Mouse (Mus musculus) forebrain, embryonic 10.5 days (tissue): ENCODE data around the gene Hoxa2. TPM values are rescaled to one million over a fixed set of nuclear protein-coding genes. Genes with fewer than 3 reads are reported as not detected.

Experiments
- DNase-seq: peaks from one replicate; pipeline ENCODE4 v3.0.0-alpha.2; 2017; ENCODE audit warnings: low spot score; ENCODE audit errors: extremely low spot score
- H3K27ac ChIP-seq: fragments of 300-500 bp; sonication (generic); 2 replicates; pipeline ENCODE4 v1.5.1; 2016; ENCODE audit warnings: mild to moderate bottlenecking
- H3K27me3 ChIP-seq: fragments of 300-500 bp; sonication (generic); 2 replicates; pipeline ENCODE4 v1.6.1; 2016; ENCODE audit warnings: mild to moderate bottlenecking; ENCODE audit not compliant: poor library complexity, severe bottlenecking
- H3K36me3 ChIP-seq: fragments of 300-500 bp; sonication (generic); replicated peaks from 2 replicates; pipeline ENCODE4 v1.6.1; 2016; ENCODE audit warnings: mild to moderate bottlenecking, moderate library complexity
- H3K4me1 ChIP-seq: fragments of 300-500 bp; sonication (generic); 2 replicates; pipeline ENCODE4 v1.6.1; 2016
- H3K4me3 ChIP-seq: fragments of 300-500 bp; sonication (generic); 2 replicates; pipeline ENCODE4 v1.5.1; 2016; ENCODE audit warnings: mild to moderate bottlenecking, moderate library complexity
- H3K9me3 ChIP-seq: fragments of 300-500 bp; sonication (generic); 2 replicates; pipeline ENCODE4 v1.6.1; 2016; ENCODE audit warnings: mild to moderate bottlenecking, moderate library complexity
- WGBS: fragments of 180-500 bp; shearing (Covaris S2); methylation state at CpG from one replicate; pipeline ENCODE4 v1.1.7; 2016; 5-methylcytosine and 5-hydroxymethylcytosine counted together
- polyA plus RNA-seq: library from polyadenylated mRNA; unstranded; fragments of >200 nt; fragmentation: Nextera tagmentation; extraction: Ambion mirVana; gene quantifications from 2 replicates; pipeline ENCODE4 v1.2.1, GENCODE M21; 2016

Gene Hoxa2
- polyA plus RNA-seq, 1 experiment from 2014 or later = not detected

DNA sequence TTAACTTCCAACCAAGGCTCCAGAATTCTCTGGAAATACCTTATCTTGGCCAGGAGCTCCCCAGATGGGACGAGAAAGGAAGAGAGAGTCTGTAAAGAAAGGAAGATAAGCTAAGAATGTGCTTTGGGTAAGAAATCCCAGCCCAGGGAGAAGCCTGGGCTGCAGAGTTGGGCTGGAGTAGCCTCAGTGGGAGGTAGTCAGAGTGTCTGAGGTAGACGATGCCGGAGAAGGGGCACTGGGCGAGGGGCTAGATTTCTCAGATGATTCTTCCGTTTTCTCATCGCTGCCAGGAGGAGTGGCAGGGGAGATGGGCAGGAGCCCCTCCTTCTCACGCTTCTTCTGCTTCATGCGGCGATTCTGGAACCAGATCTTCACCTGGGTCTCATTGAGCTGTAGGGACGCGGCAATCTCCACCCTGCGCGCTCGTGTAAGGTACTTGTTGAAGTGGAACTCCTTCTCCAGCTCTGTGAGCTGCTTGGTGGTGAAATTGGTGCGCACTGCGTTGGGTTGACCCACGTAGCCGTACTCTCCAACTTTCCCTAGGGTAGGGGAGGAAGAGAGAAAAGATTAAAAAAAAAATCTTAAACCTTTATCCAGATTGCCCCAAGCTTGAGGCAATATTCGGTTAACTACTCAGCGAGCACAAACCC is 8.0 kb downstream of the Hoxa2 start:
- Histone ChIP-seq H3K27me3 (peaks cover 100% of the 10 kb centered on the region), H3K9me3 (no peaks in the 10 kb centered on the region), H3K4me3 (no peak overlapping the region), H3K36me3 (no peaks in the 10 kb centered on the region), H3K4me1 (peaks cover 24% of the 10 kb centered on the region), H3K27ac (no peak overlapping the region)
- peak; percentile 23 for DNase-seq
- WGBS = 1% methylated on average over 20 of the region's 20 CpGs

DNA sequence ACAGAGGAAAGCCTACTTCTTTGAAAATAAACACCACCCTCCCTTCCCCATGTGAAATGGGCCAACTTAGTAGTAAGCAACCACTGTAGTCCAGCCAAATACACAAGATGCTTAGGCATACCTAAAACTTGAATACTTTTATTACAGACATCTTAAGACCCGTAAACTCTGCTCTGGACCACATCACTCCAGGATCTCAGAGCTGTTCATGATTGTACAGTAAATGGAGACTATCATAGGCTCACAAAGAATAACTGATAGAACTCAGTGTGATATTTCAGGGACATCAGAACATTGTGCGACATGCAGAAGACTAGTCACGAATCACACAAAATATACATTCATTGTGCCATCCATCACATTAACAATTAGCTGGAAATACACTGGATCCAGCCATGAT is 9.2 kb downstream of the Hoxa2 start:
- Histone ChIP-seq H3K27me3 (peaks cover 100% of the 10 kb centered on the region), H3K36me3 (no peaks in the 10 kb centered on the region), H3K4me3 (no peak overlapping the region), H3K9me3 (no peaks in the 10 kb centered on the region), H3K4me1 (peaks cover 24% of the 10 kb centered on the region), H3K27ac (no peak overlapping the region)
- DNase-seq = no peak
- WGBS = 33% methylated on average over 3 of the region's 3 CpGs

DNA sequence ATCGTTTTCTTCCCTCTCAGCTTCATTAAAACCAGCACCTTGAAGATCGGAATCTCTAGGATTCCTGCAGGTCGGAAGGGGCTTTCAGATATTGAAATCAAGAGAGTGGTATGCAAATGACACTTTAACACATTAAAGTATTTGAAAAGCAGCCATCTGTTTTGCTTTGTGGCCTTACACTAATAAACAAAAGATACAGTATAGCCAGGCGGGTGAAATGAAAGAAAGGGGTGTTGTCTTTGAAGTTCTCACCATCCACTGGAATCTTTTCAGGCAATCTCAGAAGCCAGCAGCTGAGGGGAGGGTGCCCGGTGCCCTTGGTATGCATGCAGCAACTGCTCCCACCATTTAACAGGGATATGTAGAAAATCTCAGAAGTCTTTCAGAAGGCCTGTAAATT is 10.6 kb downstream of the Hoxa2 start:
- Histone ChIP-seq H3K27me3 (peaks cover 100% of the 10 kb centered on the region), H3K9me3 (peaks cover 4% of the 10 kb centered on the region), H3K27ac (no peak overlapping the region), H3K36me3 (no peaks in the 10 kb centered on the region), H3K4me1 (peaks cover 18% of the 10 kb centered on the region), H3K4me3 (no peak overlapping the region)
- DNase-seq = no peak
- 3% methylated on average over 5 of the region's 5 CpGs for WGBS

DNA sequence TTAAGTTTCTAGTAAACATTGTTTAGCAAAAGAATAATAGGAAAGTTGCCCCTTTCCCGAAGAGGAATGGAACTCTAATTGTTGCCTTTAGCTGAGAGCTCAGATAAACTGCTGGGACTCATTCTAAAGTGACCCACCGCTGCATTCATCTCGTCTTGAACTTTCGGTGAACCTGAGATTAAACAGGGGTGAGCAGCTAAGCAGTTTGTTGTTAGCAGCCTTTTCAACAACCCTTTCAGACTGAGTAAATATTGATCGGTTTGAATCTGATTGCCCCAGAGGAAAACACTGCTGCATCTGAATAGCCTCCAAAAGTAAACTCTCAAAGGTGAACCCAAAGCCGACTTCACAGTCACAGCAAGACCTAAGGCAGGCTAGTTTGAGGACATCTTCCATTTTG is 11.4 kb downstream of the Hoxa2 start:
- Histone ChIP-seq H3K27ac (no peak overlapping the region), H3K9me3 (peaks cover 4% of the 10 kb centered on the region), H3K4me3 (no peak overlapping the region), H3K27me3 (peaks cover 100% of the 10 kb centered on the region), H3K4me1 (peaks cover 10% of the 10 kb centered on the region), H3K36me3 (no peaks in the 10 kb centered on the region)
- WGBS = 2% methylated on average over 6 of the region's 6 CpGs
- DNase-seq = peak; percentile 17

DNA sequence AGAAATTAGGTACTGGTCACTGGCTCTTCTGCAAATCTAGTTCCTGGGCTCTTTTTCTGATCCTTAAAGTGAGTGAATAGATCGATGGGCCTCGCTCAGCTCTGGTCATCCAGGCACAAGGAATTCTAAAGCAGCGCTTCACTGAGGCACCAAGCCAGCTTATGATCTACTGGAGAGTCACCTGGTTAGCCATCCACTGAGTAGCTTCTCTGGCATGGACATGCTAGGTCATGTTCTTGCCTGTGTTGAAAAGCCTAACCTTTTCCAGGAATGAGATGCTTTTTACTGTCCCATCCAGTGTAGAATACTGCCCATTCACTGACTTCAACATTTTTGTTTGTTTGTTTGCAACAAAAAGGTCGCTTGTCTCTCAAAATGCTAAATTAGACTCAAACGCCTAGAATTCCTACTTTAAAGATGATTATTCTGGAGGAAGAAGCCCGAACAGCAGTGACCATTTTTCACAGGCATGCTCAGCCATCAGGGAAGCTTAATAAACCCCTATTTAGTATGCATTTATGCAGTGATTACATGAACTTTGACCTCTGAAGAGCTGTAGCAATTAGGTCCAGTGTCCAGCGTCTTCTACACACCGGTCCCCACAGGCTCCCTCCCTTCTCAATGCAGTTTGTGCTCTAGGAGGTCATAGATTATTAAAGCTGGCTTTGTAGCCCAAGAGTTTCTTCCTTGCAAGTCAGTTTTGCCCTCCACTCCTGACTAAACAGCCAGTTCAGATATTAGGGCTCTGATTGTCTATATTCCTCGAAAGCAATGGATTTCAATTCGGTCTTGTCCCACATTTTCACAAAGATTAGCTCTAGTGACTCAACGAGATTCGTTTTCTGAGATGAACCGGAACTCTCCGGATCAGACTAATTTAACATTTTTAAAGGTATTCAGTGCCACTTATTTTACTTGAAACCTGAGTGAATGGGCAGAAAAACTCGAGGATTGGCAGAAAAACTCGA is 12.1 kb downstream of the Hoxa2 start:
- DNase-seq = peak; percentile 18
- Histone ChIP-seq H3K9me3 (peaks cover 4% of the 10 kb centered on the region), H3K4me3 (no peak overlapping the region), H3K27me3 (peaks cover 100% of the 10 kb centered on the region), H3K4me1 (peaks cover 5% of the 10 kb centered on the region), H3K36me3 (no peaks in the 10 kb centered on the region), H3K27ac (no peak overlapping the region)
- 2% methylated on average over 16 of the region's 16 CpGs for WGBS

DNA sequence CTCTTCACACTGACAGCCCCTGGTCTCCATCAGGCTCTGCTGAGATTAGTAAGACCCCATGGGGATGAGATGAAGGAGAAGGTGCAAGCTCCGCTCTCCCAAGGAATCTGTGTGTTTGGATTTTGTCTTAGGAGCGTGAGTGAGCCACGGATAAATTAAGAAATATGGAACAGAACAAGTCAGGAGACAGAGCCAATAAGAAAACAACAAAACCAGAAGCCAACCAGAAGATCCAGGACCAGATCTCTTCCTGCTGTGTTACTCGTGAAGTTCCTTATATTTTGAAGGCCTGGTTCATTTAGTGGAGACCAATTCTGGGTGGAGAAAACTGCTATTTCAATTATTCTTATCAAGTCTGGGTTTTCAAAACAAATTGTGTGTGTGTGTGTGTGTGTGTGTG is 13.1 kb downstream of the Hoxa2 start:
- peak; percentile 13 for DNase-seq

DNA sequence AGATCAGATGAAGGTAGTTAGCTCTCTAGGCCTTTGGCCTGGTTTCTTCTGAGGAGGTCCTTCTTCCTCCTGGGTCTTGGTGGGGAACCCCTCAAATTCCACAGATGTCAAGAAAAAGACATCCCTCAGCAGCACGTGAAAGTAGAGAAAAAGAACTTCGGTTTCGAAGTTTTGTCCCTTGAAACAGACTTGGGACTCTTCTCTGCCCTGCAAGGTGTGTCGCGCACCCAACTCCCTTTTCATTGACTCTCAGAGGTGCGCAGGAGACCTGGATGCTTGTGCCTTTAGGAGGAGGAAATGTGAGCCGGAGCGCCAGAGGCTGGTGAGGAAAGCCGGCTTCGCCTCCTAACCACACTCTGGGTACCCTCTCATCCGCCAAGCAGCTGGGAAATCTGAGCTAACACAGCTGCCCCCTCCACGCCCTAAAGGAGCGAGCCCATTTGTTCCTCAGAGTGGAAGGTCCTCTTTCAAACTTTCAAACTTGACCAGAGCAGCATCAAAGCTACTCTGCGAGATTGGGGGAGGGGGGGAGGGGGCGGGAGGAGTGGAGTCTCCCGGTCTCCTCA is 14.1 kb downstream of the Hoxa2 start:
- peak; percentile 31 for DNase-seq
- H3K27ac ChIP-seq = no peak overlapping the region
- peaks cover 4% of the 10 kb centered on the region for H3K9me3 ChIP-seq
- H3K4me3 ChIP-seq = no peak overlapping the region
- 3% methylated on average over 16 of the region's 16 CpGs for WGBS
- no peaks in the 10 kb centered on the region for H3K36me3 ChIP-seq
- peaks cover 5% of the 10 kb centered on the region for H3K4me1 ChIP-seq
- H3K27me3 ChIP-seq = peaks cover 100% of the 10 kb centered on the region

More for the DNA sequence above, 13.1 kb downstream of the Hoxa2 start:
- peaks cover 5% of the 10 kb centered on the region for H3K4me1 ChIP-seq
- peaks cover 4% of the 10 kb centered on the region for H3K9me3 ChIP-seq
- H3K27me3 ChIP-seq = peaks cover 100% of the 10 kb centered on the region
- no peaks in the 10 kb centered on the region for H3K36me3 ChIP-seq
- no peak overlapping the region for H3K4me3 ChIP-seq
- WGBS = 3% methylated on average over 4 of the region's 4 CpGs
- no peak overlapping the region for H3K27ac ChIP-seq

DNA sequence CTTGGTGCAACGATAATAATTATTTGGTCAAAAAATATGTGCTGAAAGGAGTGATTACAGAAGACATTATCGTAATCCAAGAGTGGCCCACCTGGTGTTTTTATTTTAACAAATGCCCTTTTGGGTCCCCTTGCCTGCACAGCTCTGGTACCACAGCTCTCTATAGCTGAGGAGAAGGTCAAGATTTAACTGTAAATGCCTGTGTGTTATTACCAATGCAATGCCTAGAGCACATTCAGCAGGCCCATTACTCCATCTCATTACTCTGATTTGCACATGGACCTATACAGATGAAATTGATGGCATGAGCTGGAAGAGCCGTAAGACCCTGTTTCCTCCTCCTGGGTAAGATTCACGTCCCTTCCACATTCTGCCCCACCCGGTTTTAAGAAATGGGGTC is 25.5 kb downstream of the Hoxa2 start:
- H3K4me3 ChIP-seq = no peak overlapping the region
- H3K27ac ChIP-seq = no peak overlapping the region
- H3K4me1 ChIP-seq = peaks cover 15% of the 10 kb centered on the region
- 93% methylated on average over 5 of the region's 5 CpGs for WGBS
- no peak for DNase-seq
- peaks cover 20% of the 10 kb centered on the region; the same call in 1 of the 2 replicates for H3K27me3 ChIP-seq
- H3K36me3 ChIP-seq = no peaks in the 10 kb centered on the region
- no peaks in the 10 kb centered on the region for H3K9me3 ChIP-seq

DNA sequence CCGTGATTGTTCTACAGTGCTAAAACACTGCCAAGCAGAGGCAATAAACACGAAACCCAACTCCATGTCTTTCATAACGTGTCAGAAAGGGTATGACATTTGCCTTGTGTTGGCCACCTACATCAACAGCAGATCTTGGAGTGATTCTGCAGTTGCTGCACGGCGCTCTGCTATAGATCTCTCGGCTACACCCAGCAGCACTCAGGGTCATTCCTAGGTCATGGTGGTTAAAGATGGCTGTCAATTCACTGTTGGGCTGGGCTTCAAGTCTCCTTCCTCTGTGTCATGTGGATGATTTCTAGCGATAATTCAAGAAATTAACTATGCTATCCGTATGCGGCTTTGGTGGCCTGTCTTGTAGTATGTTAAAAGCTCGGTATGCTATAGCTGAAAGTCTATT is 26.1 kb downstream of the Hoxa2 start:
- Histone ChIP-seq H3K4me1 (peaks cover 15% of the 10 kb centered on the region), H3K27me3 (peaks cover 20% of the 10 kb centered on the region; the same call in 1 of the 2 replicates), H3K4me3 (no peak overlapping the region), H3K27ac (no peak overlapping the region), H3K36me3 (no peaks in the 10 kb centered on the region), H3K9me3 (no peaks in the 10 kb centered on the region)
- DNase-seq = no peak
- WGBS = 86% methylated on average over 10 of the region's 10 CpGs

DNA sequence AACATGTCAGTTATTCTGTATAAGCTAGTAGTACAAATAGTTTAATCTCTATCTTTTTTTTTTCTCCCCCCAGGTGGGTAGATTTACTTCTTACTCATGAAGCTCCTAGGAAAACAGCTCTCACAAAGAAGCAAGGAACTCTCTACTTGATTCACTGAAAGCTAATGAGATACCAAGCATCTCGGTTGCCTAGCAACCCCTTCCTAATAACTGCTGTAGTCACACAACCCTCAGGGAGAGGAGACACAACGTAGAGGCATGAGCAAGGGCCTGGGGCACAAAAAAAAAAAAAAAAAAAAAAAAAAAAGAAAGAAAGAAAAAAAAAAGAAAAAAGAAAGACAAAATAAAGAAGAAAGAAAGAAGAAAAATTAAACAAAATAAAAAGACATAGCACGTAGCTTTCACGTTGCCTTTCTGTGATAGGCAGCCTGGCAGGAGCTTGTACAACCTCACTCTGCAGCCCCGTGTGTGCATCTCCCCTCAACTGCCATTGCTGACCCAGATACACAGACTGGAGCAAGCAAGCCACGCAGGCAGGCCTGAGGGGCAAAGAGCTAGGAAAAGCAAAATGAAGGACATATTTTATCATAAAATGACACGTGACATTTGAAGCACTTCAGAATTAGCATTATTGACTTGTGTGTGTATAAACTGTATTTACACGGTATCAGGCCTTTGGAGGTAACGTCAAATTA is 26.6 kb downstream of the Hoxa2 start:
- whole genome bisulfite sequencing = 72% methylated on average over 9 of the region's 9 CpGs
- Histone ChIP-seq H3K27ac (no peak overlapping the region), H3K9me3 (no peaks in the 10 kb centered on the region), H3K4me1 (peaks cover 15% of the 10 kb centered on the region), H3K27me3 (peaks cover 20% of the 10 kb centered on the region; the same call in 1 of the 2 replicates), H3K4me3 (no peak overlapping the region), H3K36me3 (no peaks in the 10 kb centered on the region)
- DNase-seq = no peak

DNA sequence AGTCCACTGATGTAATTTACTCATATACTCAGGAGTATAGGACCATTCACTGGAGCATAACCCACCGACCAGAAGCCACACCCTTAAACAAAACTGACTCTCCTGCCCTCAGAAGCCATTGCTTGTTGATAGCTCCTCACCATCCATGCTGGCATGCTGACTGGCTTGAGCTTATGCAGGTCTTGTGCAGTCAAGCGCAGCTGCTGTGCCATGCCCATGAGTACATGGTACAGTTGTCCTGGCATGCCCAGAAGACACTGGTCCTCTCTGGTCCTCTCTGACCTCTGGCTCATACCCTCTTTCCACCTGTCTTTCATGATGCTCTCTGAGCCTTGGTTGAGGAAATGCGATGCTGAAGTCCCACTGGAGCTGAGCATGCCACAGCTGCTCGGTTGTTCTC is 41.0 kb downstream of the Hoxa2 start:
- Histone ChIP-seq H3K9me3 (peaks cover 4% of the 10 kb centered on the region), H3K27me3 (peaks cover 7% of the 10 kb centered on the region; the same call in 1 of the 2 replicates), H3K4me1 (peaks cover 5% of the 10 kb centered on the region; the same call in 1 of the 2 replicates), H3K27ac (no peak overlapping the region), H3K4me3 (no peak overlapping the region), H3K36me3 (no peaks in the 10 kb centered on the region)
- 84% methylated on average over 4 of the region's 4 CpGs for WGBS
- DNase-seq = no peak

DNA sequence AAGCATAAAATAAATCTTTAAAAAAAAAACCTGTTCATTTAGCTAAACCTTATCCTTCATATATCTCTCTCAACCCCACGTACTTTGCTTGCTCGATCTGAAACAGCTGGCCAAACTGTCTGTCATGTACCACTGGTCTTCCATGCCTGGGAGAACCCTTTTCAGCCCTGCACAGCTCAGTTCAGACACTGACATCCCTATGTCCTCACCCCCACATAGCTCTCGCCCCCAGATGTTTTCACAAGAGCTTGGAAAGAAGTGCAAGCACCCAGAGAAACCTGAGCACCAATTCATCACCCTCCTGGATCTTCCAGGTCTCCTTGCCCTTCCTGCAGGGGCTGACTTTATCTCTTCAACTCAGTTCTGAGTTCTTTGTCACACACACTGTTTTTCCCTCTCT is 43.5 kb downstream of the Hoxa2 start:
- Histone ChIP-seq H3K27me3 (peaks cover 17% of the 10 kb centered on the region), H3K27ac (no peak overlapping the region), H3K4me1 (peaks cover 17% of the 10 kb centered on the region), H3K36me3 (no peaks in the 10 kb centered on the region), H3K9me3 (no peaks in the 10 kb centered on the region), H3K4me3 (no peak overlapping the region)
- no peak for DNase-seq
- WGBS = 76% methylated on average over 3 of the region's 3 CpGs
